Comparison of ENCODE assay signal across 10 mouse cellular contexts in genomic region chr3:31000018-31000407, GRCm38 (mm10). TPM values are rescaled to one million over a fixed set of nuclear protein-coding genes. Genes with fewer than 3 reads are reported as not detected.
A peak's percentile ranks its signal among the peaks of the same experiment; 100 is the strongest.
DNase-seq lines count a peak whose midpoint lies in the region; ATAC-seq and TF ChIP-seq lines count a peak whose summit lies in the region.
"Had no signal": no experiment of that assay in that cellular context is flagged by ENCODE, and none has a peak within 500 bp of the region (broad histone marks: within the 10 kb centered on the region; RNA-seq: fewer than 3 reads in every experiment).

No protein-coding gene starts in this region.

- TF ChIP-seq EP300 in liver, postnatal 0 days (IDR thresholded peaks at IDR 0.05; ENCODE audit: low read depth) = no peak

- 27% methylated on average over 4 of the region's 4 CpGs for WGBS in kidney, embryonic 16.5 days
- WGBS in heart, embryonic 13.5 days = 24% methylated on average over 4 of the region's 4 CpGs
- 44% methylated on average over 4 of the region's 4 CpGs for WGBS in liver, postnatal 0 days (ENCODE audit: insufficient replicate concordance)

- H3K4me3 ChIP-seq in kidney, embryonic 16.5 days (ENCODE audit: low read length) = no peak overlapping the region
- H3K4me3 ChIP-seq in heart, embryonic 13.5 days = no peak overlapping the region
- no peak overlapping the region for H3K4me3 ChIP-seq in liver, postnatal 0 days (ENCODE audit: low read depth, low read length)
- H3K4me3 ChIP-seq: neural tube, embryonic 13.5 days had no signal

- H3K36me3 ChIP-seq in kidney, embryonic 16.5 days (ENCODE audit: insufficient read depth, low read length) = no peaks in the 10 kb centered on the region
- peaks cover 9% of the 10 kb centered on the region; the same call in 1 of the 2 replicates for H3K36me3 ChIP-seq in heart, embryonic 13.5 days
- H3K36me3 ChIP-seq in liver, postnatal 0 days (replicated peaks; ENCODE audit: insufficient read depth, low read length) = no peaks in the 10 kb centered on the region
- H3K36me3 ChIP-seq: neural tube, embryonic 13.5 days had no signal

- ATAC-seq in kidney, embryonic 16.5 days (ENCODE audit: low FRiP score, low TSS enrichment) = no peak
- no peak for ATAC-seq in heart, embryonic 13.5 days (ENCODE audit: extremely low read depth, insufficient number of reproducible peaks, low FRiP score, low TSS enrichment)
- no peak for ATAC-seq in liver, postnatal 0 days

- H3K4me1 ChIP-seq in kidney, embryonic 16.5 days (ENCODE audit: insufficient read depth, low read length) = peaks cover 38% of the 10 kb centered on the region
- H3K4me1 ChIP-seq in heart, embryonic 13.5 days = peaks cover 43% of the 10 kb centered on the region
- H3K4me1 ChIP-seq in liver, postnatal 0 days (ENCODE audit: insufficient read depth) = peaks cover 15% of the 10 kb centered on the region; the same call in 1 of the 2 replicates

- no peaks in the 10 kb centered on the region for H3K27me3 ChIP-seq in kidney, embryonic 16.5 days (ENCODE audit: insufficient read depth, low read length)
- no peaks in the 10 kb centered on the region for H3K27me3 ChIP-seq in heart, embryonic 13.5 days (replicated peaks)
- no peaks in the 10 kb centered on the region for H3K27me3 ChIP-seq in liver, postnatal 0 days (ENCODE audit: insufficient read depth, low read length)
- H3K27me3 ChIP-seq: neural tube, embryonic 13.5 days had no signal

- peaks cover 4% of the 10 kb centered on the region; the same call in 1 of the 2 replicates for H3K9me3 ChIP-seq in kidney, embryonic 16.5 days (ENCODE audit: low read length)
- H3K9me3 ChIP-seq in heart, embryonic 13.5 days = no peaks in the 10 kb centered on the region; the same call in 1 of the 2 replicates
- no peaks in the 10 kb centered on the region for H3K9me3 ChIP-seq in liver, postnatal 0 days (ENCODE audit: low read length)
- H3K9me3 ChIP-seq: neural tube, embryonic 13.5 days had no signal

- intact Hi-C loops in left cerebral cortex, postnatal 4 days (cut with DNase I) = no loop called here

- no peak overlapping the region for H3K4me2 ChIP-seq in kidney, embryonic 16.5 days (replicated peaks; ENCODE audit: low read depth, low read length)
- no peak overlapping the region for H3K4me2 ChIP-seq in heart, embryonic 13.5 days
- no peak overlapping the region for H3K4me2 ChIP-seq in liver, postnatal 0 days (ENCODE audit: low read depth, low read length)
- H3K4me2 ChIP-seq: neural tube, embryonic 13.5 days had no signal

- DNase-seq in kidney, adult 9 months = no peak
- DNase-seq in ES-CJ7 (ENCODE audit: low read depth, low spot score) = peak; percentile 59
- DNase-seq in liver, postnatal 0 days = no peak
- DNase-seq in layer of hippocampus, adult 18-20 months (ENCODE audit: low spot score in 2 of 2) = no peak
- no peak for DNase-seq in urinary bladder, adult 2 months (ENCODE audit: low spot score)
- DNase-seq in left cerebral cortex, postnatal 4 days = no peak
- DNase-seq: cerebellum, adult 9-10 months had no signal

- H3K9ac ChIP-seq in kidney, embryonic 16.5 days (replicated peaks; ENCODE audit: low read length) = peak overlapping the region; percentile 42
- H3K9ac ChIP-seq in heart, embryonic 13.5 days = peak overlapping the region; percentile 8
- 0 out of 2 replicates have a peak overlapping the region, but pooled peaks have one; percentile 2 for H3K9ac ChIP-seq in liver, postnatal 0 days (replicated peaks)
- H3K9ac ChIP-seq: neural tube, embryonic 13.5 days had no signal

- no peak for TF ChIP-seq CTCF in liver, postnatal 0 days (IDR thresholded peaks at IDR 0.05; ENCODE audit: low read depth)

- peak overlapping the region; percentile 78 for H3K27ac ChIP-seq in kidney, embryonic 16.5 days (ENCODE audit: low read length)
- peak overlapping the region; percentile 31 for H3K27ac ChIP-seq in heart, embryonic 13.5 days (replicated peaks)
- peak overlapping the region; percentile 70 for H3K27ac ChIP-seq in liver, postnatal 0 days (ENCODE audit: low read depth)
- H3K27ac ChIP-seq: neural tube, embryonic 13.5 days had no signal

RNA-seq across cellular contexts. Expression of gene Prkci, which starts 4.5 kb away (rescaled TPM):
- 39.7 and 42.5 TPM in 2 replicates for polyA plus RNA-seq in kidney, embryonic 16.5 days (2015; fragmentation: Nextera tagmentation; extraction: Ambion mirVana)
- 15.1 and 16.5 TPM in 2 replicates for polyA plus RNA-seq in heart, embryonic 13.5 days (2015; fragmentation: Nextera tagmentation; extraction: Ambion mirVana)
- 3.8 TPM in 2 replicates for polyA plus RNA-seq in liver, postnatal 0 days (2015; fragmentation: Nextera tagmentation; extraction: Ambion mirVana)
- 10 to 100 TPM; 56.7 to 65.8 TPM for total RNA-seq in layer of hippocampus, adult 18-20 months (2021)
- 59.5 and 76.8 TPM in 2 replicates for polyA plus RNA-seq in urinary bladder, adult 2 months (2012; rRNA removed)
- total RNA-seq in left cerebral cortex, postnatal 4 days (2021) = 10 to 100 TPM; 62.6 to 63.4 TPM

RNA-seq across cellular contexts. Expression of gene Phc3, which starts 30.8 kb away (rescaled TPM):
- 5.1 and 6.8 TPM in 2 replicates for polyA plus RNA-seq in kidney, embryonic 16.5 days (2015; fragmentation: Nextera tagmentation; extraction: Ambion mirVana)
- 4.9 TPM in 2 replicates for polyA plus RNA-seq in heart, embryonic 13.5 days (2015; fragmentation: Nextera tagmentation; extraction: Ambion mirVana)
- polyA plus RNA-seq in liver, postnatal 0 days (2015; fragmentation: Nextera tagmentation; extraction: Ambion mirVana) = 1.4 TPM in 2 replicates
- total RNA-seq in layer of hippocampus, adult 18-20 months (2021) = 10 to 100 TPM; 38.7 TPM
- polyA plus RNA-seq in urinary bladder, adult 2 months (2012; rRNA removed) = 20.9 and 25.0 TPM in 2 replicates
- total RNA-seq in left cerebral cortex, postnatal 4 days (2021) = 10 to 100 TPM; 39.2 to 39.3 TPM
